Mouse (Mus musculus) thymus, postnatal 36 days (tissue): ENCODE results near the gene Aptx.
A peak's percentile ranks its signal among the peaks of the same experiment; 100 is the strongest.

Source experiments
- DNase-seq, 2 experiments: peaks; one replicate each; pipeline ENCODE4 v3.0.0; 2022; ENCODE audit warnings: mixed read lengths in 2 of 2

The Aptx gene

DNA sequence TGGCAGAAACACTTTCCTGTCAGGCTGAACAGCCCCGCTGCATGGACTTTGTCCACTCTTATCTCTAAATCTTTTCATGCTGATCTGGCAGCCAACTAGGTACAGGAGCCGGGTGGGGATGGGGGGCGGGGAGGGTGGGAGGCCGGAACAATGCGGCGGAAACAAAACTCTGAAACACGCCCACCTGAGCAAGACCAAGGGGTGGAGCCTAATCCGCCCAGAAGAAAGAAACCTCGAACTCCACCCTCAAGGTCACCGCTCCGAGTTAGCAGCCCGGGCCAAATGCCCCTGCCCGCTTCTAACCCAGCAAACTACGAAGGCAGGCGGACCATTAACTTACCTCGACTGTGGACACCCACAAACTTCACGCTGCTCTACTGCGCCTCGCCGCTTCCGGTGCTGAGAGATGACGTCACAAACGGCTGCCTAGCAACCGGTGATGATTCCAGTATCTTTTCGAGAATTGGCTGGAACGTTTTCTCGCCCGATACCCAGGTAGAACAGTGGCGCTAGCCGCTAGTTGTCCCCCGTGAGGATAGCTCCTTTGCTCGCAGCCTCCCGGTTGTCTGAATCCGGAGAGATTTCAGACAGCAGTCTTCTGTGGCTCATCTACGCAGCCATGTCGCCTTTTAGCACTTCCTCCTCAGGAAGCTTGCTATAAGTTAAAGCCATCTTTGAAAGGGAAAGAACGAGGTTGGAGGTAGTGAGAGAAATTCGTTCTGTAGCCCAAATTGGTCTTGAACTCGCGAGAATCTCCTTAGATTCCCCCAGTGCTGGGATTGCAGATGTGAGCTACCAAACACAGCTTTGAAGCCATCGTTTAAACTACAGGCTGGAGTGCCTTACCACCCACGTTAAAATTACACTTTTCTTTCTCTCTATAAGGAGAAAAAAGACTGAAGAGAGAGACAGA, at the start of gene Aptx:
Aptx (minus strand) TSS at position 398 of the 913 bp plus-strand sequence.
- peak; percentile 93 to 95 for DNase-seq

DNA sequence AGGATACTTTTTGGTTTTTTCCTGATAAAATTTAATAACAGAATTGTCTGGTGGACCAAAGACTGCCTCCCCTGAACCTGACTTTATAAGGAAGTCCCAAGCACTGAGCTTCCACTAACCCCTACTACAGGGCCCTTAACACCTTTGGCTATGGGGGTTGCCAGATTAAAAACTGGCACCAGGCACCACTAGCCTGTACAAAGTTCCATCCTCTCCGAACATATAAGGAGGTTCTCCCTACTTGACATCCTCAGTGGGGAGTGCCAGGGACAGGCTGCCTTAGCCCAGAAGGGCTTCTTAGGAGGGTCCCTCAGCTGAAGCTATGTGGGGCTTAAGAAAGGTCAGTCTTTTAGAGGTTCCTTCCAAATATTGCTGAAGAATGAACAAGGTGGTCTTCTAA, 32.4 kb upstream of the Aptx start:
- DNase-seq: no peak

DNA sequence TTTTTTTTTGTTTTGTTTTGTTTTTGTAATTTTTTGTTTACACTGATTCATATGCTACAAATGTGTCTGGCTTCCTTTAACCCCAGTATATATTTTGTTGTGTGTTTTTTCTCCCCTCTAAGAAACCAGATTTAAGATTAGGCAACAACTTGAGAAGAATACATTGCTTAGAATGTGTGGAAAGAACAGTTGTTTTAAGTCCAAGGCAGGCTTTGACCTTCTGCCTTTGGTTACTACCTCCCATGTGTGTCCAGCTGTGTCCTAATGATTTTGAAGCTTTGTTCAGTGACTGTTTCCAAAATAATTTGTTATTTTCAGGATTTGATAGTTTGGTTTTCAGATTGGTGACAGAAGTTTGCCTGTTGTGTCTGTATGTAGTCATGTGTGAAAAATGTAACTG, 28.3 kb upstream of the Aptx start:
- DNase-seq: no peak

GRCm38 (mm10) chr4:40727247-40727646, 24.3 kb upstream of the Aptx start:
- no peak for DNase-seq

GRCm38 (mm10) chr4:40725554-40725953, 22.6 kb upstream of the Aptx start:
- DNase-seq: no peak

- no peak for DNase-seq
Measured at GRCm38 (mm10) chr4:40725141-40725540, 22.1 kb upstream of the Aptx start.

DNA sequence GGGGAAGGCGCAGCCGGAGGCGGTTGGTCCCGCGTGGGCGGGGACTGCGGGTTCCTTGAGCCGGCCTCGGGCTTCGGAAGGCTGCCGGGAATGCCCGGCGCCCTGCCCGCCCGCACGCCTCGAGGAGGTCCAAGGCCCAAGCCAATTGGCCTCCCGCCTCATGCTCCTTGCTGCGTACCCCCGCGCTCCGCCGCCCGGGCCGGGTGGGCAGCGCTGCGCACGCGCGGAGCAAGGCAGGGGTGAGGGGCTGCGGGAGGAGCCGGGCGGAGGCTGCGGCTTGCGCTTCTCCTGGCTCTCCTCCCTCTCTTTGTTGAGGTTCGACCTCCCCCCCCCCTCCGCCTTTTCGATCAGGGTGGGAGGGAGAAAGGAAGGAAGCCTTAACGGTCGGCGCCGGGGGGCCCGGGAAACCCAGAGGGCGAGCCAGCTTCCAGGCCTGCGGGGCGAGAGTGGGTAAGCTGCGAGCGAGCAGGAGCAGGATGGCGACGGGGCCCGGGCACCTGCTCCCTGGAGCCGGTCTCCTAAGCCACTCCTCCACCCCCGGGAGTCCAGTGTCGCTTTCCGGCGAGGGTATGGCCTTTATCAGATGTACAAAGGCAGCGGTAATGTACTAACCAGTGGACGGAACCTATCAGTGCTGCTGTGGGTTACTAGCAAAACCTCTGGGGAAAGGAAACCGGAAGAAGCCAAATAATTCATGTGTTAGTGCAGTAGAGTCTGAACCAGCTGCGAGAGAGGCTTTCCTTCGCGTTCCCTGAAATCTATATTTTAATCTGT, 19.9 kb upstream of the Aptx start:
- peak; percentile 83 to 88 for DNase-seq

- DNase-seq: peak; percentile 97 to 98
Measured at GRCm38 (mm10) chr4:40722011-40722666, 19.1 kb upstream of the Aptx start, which contains the start of gene Dnaja1. Gene Dnaja1 (plus strand): TSS chr4:40722150.

DNA sequence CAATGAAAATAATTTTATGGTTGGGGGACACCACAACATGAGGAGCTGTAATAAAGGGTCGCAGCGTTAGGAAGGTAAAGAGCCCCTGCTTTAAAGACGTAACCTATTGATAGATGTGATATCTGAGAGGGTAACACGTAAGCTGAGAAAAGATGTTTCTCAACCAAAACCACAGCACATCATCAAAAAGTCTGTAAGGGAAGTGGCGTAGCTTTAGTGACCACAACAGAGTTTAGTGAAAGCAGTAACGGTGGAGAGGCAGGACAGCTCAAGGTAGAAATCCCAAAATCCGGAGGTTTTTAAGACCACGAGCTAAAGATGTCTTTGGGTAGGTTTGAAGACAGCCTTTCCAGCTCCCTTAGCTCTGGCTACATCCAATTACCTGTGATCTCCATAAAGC, 17.9 kb upstream of the Aptx start:
- peak in 1 of 2 experiments; percentile 23 for DNase-seq

- DNase-seq: no peak
Measured at GRCm38 (mm10) chr4:40717141-40717540, 14.1 kb upstream of the Aptx start.

GRCm38 (mm10) chr4:40703710-40704275, 799 bp upstream of the Aptx start:
- no peak for DNase-seq

GRCm38 (mm10) chr4:40701796-40702195, 1.2 kb downstream of the Aptx start:
- no peak for DNase-seq

GRCm38 (mm10) chr4:40700216-40700615, 2.8 kb downstream of the Aptx start:
- no peak for DNase-seq

DNA sequence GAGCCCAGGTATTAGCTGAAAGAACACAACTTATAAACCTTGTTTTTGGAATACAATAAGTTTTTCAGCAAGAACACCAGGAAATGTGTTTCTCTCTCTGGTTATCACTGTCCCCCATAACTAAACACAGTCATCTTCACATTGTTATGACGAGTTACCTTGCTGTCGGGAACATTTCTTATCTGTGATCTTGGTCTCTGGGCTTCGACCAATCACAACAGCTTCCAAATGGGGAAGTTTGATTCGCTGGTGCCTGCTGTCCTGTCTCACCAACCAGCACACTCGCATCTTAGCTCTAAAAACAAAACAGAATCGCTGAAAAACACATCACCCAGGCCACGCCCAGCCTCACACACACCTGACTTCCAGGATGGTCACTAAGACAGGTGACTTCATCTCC, 5.9 kb downstream of the Aptx start:
- no peak for DNase-seq

- no peak for DNase-seq
Measured at GRCm38 (mm10) chr4:40691100-40691499, 11.9 kb downstream of the Aptx start.

DNA sequence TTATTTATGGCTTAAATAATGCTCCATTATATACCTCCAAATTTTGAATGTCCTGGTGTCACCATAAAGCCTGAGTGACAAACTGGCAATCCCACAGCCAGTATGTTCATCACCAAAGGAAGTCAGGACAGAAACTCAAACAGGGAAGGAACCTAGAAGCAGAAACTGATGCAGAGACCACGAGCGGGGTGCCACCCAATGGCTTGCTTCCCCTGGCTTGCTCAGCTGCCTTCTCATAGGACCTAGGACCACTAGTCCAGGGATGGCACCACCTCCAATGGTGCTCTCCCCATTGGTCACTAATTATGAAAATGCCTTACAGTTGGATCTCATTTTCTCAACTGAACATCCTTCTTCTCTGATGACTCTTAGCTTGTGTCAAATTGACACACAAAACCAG, 19.7 kb downstream of the Aptx start:
- DNase-seq: no peak

- DNase-seq: no peak
Measured at GRCm38 (mm10) chr4:40682359-40682758, 20.6 kb downstream of the Aptx start.

DNA sequence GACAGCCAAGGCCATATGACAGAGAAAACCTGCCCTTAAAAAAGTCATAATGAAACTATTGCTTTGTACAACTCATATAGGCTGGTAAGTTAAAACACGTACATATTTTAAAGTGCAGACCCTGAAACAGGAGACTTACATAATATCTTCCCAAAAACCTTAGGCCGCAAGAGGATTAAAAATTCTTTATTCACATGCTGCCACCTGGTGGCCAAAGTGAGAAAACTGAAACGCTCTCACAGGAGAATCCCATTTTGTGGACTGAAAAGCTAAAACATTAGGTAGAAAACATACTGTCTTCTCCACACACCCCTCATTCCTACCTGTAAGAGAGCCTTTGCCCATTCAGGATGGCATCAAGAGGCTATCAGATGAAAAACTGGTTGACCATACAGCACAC, 21.1 kb downstream of the Aptx start:
- peak in 1 of 2 experiments; percentile 28 for DNase-seq

DNA sequence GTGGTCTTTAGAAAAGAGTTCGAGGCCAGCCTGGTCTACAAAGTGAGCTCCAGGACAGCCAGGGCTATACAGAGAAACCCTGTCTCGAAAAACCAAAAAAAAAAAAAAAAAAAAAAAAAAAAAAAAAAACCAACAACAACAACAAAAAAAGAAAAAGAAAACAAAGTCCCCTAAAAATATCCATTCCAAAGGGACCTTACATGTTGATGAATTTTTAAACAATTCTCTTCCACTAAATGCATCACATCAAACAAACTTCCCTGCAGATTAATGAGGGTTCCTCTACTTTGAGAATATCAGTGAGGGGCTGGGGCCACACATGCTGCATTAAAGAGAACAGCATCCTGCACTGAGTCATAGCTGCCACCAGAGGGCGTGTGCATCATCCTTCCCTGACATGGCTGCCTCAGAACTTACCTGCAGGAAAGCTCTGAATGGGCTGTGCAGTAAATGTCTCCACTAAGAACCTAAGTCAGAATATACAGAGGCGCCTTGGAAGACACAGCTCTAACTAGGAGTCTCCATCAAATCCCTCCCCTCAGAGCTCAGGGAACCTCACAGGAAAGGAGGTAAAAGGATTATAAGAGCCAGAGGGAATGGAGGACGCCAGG, 22.6 kb downstream of the Aptx start:
- peak; percentile 31 to 42 for DNase-seq

DNA sequence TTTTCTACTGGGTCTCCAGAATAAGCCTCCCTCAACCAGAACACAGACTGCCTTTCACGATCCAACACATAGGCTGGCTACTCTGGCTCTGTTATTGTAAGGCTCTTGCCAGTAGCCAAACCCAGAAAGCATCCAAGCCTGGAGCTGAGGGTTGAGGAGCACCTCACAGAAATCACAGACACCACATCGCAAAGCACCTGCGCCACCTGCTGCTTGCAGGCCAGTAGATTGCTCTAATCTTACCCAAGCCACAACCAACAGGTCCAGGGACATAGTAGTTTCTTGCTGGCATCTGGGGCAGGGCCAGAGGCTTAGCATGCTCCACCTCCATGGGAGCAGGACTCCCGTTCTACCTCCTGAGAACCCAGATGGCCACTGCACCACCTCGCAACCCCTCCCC, 25.9 kb downstream of the Aptx start:
- no peak for DNase-seq

GRCm38 (mm10) chr4:40676338-40676737, 26.7 kb downstream of the Aptx start:
- DNase-seq: no peak

- DNase-seq: no peak
Measured at GRCm38 (mm10) chr4:40673526-40673925, 29.5 kb downstream of the Aptx start.
